Mouse (Mus musculus) c-Kit-positive CD71-negative TER-119-negative erythroid progenitor cells, embryonic 14.5 days (primary cell): ENCODE measurements at regions not wholly inside any gene's neighbourhood (a gene's known extent, or its start where the extent isn't known, plus 50 kb on each side); places are given as distances from the start of the nearest gene placed in this dataset.

ENCODE experiments used
- DNase-seq: peaks from one replicate; pipeline ENCODE4 v3.0.0-alpha.2; 2013; ENCODE audit warnings: low read depth

DNA sequence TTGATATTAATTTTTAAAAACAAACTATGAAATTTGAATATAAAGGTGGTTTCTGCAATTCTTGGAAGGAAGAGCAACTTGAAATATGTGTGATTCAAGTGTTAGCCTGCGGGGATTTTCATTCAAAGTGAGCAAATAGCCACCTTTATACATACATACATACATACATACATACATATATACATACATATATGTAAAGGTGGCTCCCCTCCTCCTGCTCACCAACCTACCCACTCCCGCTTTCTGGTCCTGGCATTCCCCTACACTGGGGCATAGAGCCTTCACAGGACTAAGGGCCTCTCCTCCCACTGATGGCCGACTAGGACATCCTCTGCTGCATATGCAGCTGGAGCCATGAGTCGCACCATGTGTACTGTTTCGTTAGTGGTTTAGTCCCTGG, 221.3 kb upstream of the Pde3a start:
- DNase-seq: no peak

DNA sequence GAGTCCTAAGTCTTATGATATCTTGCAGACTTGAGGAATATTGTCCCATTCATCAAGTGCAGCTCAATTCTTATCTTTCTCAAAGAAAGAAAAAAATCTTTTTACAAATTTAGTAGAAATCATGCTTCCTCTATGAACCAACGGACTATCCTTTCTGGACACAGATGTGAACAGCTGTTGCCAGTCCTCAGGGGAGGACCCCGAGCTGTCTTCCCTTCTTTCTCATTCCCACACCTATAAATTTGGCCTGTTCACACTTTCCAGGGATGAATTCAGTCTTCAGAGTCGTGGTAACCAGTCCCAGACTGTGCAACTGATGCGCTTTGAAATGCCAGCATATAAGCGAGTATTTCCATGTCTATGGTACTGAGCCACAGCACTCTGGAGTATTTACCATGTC, 214.2 kb upstream of the Pde3a start:
- DNase-seq: no peak

DNA sequence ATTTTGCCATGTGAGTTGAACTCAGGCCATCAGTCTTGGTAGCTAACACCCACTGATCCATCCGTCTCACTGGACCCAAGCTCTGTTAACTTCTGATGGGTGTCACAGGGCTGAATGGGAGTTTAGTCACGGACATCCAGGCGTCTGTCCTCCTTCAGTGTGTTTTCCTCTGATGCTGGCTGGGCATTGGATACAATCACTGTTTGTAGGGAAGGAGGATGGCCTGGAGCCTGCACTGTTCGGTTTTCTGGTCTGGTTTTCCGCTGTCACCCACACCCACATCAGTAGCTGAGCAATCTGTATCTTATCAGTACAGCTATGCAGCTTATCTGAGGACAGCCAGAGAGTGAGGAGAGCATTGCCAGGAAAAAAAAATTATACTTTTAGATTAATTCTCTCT, 207.7 kb upstream of the Pde3a start:
- DNase-seq: no peak

DNA sequence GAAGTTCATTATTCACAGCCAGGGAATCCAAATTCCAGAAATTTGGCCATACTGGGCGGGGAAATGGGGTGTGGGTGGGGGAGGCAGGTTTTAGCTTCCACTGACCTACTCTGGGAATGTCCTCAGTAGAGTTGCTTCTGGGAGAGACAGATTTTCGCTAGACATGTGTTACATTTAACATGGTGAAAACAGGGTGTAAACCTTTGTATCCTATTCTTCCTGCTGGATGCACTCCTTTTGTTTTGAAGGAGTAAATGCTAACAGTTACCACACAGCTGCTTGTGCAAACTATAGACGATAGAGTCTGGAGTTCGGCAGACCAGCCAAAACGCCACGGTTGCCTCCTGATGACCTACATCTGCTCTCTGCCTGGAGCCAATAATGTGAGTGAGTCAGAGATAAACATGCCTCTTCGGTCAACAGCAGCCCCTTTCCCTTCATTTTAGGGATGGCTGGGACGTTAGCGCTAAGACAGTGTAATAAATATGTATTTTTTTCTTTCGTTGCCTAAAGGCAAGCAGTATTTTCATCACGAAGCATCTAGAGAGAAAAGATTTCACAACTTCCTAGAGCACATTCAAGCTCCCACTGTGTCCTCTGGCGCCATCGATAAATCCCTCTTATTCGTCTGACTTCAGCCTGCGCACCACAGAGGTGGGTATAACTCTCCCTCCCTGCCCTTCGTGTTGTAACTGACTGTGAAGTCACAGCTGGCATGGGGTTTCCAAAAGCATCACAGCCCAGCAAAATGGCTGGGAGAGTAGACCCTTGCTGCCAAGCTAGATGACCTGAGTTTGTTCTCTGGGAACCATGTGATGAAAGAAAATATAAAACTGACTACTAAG, 207.1 kb upstream of the Pde3a start:
- DNase-seq: no peak

DNA sequence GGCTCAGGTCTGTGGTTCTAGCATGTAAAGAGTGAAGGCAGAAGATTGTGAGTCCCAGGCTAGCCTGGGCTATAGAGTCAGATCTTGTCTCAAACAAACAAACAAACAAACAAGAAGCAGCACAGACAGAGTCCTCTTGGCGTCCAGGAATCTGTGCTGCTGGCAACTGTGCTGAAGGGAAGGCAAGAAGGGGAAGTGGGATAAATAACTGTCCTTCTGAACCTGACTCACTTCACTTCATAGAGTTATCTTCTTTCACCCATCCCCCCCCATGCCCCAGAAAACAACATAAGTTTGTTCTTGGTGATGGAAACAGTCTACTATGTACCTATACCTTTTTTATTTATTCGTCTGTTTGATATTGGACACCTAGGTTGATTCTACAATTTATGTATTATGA, 200.8 kb upstream of the Pde3a start:
- DNase-seq: no peak

DNA sequence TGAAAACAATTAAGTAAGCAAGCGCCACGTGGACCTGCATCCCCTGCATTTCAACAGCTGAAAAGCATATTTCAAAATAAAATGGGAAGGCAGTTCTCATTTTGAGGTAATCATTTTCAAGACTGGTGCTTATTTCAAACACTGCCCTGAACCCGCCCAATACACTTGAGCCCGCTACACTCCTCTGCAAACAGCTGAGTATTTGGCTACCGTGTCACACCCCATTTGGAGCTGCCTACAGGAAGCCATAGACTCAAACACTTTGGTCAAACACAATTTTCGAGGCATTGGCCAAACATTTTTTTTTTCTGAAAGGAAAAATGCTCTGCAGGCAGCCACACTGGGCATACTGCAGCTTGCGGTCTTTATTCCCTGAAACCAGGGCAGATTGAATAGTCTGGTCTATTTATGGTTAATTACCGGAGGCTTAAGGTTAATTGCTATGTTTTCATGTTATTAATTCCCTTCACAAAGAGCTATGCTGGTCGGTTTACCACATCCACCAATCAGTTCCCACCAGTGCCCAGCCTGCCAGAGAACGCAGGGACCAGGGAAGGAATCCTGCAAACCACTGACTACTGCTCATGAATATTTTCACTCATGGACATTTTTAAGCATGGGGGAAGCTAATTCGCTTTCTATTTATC, 198.9 kb upstream of the Pde3a start:
- no peak for DNase-seq

DNA sequence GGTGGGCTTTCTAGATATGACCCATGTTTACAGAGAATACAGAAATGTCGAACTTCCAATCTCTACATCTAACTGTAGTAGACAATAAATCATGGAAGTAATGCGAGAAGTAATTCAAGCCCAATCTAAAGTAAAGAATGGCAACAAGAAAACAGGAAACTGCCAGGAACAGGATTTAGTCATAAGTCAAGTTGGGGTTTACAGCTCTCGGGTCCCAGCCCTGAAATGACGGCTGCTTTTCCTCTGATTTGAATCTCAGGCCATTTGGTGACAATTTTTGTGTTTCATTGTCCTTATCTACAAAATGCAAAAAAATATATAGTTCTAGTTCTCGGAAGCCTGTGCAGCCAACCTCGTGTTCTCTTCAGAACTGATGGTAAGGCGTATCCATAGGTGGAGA, 195.0 kb upstream of the Pde3a start:
- no peak for DNase-seq

DNA sequence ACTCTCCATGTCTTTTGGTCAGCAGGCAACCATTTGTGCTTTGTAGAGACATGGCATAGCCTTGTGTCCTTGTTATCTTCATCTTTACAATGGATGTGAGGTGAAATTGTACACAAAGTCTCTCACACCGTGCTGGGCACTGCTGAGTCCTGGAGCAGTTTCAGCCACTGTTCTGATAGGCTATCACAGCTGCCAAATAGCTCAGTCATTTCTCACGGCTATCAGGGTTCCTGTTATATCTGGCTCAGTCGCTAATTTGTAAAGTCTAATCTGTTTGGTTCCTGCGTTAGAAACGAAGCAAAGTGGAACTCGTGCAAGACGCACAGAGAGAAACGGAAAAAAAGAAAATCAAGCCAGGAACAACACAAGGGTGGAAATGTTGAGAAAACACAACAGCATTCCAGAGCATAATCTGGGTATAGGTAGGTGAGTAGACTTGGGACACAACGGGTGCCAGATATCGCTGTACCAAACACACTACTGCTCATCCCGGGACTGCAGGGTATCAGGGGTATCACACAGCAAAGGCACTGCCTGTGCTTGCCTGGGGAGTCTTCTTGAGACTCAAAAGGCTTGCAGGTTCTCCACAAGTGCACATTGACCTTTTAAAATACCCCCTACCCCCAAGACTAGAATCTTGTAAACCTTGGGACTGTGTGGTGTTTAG, 189.7 kb upstream of the Pde3a start:
- no peak for DNase-seq

DNA sequence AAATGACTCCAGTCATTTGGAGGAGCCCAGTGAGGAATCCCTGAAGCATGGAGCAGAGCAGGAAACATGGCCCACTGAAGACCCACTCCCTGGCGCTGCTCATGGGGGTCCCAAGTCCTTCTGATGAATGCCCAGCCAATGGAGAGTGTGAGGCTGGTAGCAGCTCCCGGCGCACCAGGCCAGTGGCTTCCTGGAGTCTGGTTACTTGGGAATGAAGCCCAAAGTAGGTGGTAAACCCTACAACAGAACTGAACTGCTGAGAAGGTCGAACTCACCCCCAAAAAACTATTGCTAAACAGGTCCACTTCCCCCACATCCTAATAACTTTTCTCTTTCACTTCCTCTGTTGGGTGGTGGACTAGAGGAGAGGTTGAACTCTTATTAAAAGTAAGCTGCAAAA, 183.3 kb upstream of the Pde3a start:
- no peak for DNase-seq

DNA sequence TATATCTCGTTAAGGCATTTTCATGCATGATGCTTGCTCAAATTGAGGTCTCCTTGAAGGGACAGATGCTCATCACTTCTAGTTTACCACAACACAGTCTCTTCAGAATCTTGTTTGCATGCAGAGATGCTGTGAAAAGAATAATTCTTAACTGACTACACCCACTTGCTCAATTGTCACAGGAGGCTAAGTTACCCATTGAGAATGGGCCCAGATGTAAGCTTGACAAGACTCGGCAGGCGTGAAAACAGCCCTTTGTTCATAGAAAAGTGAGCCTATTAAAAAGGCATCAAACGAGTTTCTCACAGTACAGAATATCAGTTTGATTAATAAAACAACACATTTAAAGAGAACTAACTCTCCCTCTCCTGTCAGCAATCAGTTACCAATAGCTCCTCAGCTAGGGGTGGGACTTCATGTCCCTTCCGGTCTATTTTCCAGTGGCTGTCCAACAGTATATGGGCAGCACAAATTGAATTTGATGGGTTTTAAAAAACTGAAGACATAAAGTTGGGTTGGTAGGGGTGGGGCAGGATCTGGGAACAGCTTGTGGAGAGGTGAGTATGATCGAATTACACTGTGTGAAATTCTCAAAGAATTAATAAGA, 180.1 kb upstream of the Pde3a start:
- no peak for DNase-seq

DNA sequence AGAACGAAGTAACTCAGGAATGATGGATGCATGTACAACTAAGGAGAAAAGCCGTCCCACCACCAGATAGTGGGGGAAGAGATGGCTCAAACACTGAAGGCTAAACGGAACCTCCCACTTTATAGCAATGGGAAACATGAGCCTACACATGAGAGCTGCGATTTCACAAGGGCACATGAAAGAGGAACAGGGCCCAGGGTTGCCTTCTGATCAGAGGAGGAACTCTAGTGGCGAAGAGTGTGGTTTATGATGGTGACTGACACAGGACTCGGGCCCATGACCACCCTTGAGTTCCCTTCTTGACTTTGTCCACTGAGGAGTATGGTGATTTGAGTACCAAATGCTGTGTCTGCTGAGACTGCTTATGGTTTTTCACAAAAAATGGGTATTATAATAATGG, 179.2 kb upstream of the Pde3a start:
- DNase-seq: no peak

DNA sequence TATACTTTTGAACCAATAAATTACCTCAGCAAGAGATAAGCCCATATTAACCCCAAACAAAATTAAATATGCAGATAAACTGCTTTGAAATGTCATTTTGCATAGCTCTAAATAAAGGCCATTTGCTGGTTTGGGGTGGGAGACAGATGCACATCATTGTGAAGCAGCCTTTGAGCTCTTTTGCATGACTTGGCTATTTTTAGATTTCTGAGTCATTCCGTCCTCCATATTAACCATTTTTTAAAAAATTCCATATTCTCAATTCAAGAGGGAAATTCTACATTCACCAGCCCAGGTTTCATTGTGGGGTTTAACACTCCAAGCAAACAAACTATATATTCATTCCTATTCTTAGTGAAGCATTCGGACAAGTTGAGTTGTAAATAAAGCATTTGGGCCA, 177.6 kb upstream of the Pde3a start:
- no peak for DNase-seq

DNA sequence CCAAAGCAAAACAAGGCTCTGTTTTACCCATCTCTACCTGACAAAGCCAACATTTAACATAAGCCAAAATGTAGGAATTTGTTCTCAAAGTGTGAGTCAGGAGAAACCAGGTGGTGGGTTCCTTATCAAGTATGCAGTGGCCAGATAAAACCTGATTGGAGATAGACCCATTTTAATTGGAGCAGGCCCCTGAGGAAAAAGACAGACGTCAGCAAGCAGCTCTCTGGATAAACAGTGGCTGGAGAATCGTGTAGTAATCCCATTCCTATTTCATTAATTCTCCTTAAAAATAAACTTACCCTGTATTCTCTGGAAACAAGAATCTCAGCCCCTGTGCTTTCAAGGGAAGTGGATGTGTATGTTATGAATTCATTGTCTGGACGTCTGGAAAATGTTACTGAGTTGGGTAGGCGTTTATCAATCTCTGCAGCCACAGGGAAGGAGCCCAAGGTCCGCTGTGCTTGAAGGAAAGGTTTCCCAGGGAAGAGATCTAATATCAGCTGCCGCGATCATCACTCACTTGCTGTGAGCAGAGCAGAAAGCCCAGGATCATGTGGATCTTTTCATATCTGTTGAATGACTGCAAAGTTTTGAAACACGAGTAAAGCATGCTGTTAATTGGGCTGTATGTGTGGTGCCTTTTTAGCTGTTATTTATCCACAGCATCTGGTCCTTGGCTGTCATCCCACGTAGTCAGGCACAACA, 157.8 kb upstream of the Pde3a start:
- no peak for DNase-seq

DNA sequence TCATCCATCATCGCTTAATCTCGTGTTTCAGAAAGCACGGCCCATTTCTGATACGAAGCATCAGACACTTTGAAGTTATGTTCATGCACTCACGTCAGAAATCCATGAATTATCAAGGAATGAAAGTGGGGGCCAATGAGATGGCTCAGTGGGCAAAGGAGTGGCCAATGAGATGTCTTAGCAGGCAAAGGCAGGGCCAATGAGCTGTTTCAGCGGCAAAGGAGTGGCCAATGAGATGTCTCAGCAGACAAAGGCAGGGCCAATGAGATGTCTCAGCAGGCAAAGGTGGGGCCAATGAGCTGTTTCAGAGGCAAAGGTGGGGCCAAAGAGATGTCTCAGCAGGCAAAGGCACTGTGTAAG, 157.3 kb upstream of the Pde3a start:
- DNase-seq: no peak

DNA sequence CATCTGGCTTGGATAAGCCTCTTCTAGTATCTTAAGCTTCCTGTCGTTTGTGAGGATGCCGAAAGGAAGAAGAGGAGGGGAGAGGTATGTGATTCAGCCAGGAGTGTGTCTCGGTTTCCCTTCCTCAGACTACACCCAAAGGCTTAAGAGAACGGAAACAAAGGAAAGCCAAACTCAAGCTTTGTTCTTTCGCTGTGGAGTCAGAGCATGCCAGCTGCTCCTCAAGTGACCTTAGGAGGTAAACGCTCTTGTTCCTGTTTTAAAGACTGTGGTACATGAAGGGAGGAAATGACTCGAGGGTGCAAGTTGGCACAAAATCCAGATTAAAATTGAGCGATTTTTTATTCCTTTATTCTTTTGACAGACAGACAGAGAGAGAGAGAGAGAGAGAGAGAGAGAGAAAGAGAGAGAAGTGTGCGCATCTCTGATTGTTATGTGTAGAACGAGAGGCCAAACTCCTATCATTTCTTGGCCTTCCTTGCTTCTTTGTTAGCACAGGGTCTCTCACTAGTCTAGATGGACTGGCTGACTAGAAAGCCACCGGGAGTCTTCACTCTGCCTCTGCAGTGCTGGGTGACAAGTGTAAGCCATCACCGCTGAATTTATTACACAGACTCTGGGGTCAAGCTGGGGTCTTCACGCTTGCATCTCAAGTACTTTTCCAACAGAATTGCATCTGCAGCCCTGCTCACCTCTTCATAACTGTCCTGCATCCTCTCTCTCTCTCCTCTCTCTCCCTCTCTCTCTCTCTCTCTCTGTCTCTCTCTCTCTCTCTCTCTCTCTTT, 151.5 kb upstream of the Pde3a start:
- DNase-seq: no peak

DNA sequence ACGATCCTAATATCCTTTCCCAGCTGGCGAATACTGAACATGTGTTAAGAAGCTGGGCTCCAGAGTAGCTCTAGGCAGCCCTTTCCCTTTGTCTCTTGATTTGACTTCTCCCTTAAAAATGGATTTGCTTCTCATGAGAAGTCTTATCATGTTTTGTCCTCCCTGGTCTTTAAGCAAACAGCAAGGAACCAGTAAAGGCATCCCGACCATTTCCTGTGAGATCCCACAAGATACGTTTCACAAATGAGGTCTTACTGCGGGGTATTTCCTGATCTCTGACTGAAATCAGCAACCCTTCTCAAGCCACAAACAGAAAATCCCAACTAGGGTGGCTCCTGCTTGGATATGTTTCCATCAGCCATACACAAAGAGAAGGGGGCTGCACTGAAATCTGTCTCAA, 130.8 kb upstream of the Pde3a start:
- DNase-seq: no peak

DNA sequence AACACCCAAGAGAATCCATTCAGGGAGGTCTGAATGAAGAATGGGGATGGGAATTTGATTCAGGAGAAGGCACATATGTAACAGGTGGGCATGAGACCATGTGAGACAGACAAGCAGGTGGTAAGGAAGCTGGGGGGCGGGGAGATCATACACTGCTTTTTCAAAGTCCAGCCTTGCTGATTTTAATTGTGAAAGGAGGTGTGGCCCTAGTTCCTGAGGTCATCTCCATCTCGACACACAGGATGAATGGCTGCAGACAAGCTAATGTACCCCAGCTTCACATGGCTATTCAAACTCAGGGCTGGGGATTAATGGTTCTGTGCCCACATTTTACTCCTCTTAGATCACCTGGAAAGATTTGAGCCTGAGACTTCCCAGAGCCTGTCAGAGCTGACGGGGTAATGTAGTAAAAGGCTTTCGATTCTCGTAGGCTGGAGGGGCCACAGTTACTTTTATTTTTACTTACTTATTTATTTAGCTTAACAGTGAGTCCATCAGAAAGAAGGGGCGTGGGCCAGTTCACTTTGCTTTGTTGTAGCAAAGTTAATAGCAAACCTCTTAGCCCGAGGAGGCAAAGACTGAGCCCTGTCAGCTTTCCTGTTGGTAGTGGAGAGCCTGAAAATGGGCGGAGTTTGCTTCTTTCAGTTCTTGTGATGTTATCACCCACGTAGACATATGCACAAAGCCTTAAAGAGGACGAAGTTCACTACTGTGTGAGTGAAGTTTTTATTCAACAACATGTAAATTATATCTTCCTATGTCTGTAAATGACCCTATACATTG, 122.3 kb upstream of the Pde3a start:
- no peak for DNase-seq

DNA sequence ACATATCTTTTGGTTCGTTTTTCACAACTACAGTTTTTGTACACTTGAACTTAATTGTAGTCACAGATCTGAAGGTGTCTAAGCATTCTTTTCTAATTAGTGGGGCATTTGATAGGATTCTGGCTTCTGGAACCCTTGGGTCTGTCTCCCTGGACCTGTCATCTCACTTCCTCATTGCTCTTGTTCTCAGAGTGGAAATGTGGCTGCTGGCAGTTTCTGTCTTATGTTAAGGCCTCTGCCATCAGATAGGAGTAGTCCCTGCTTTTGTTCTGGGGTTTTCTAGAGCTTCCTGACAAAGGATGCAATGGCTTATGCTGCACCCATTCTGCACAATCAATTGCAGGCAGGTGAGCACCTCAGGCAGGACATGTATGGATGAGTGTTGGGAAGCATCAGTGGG, 119.5 kb upstream of the Pde3a start:
- no peak for DNase-seq

DNA sequence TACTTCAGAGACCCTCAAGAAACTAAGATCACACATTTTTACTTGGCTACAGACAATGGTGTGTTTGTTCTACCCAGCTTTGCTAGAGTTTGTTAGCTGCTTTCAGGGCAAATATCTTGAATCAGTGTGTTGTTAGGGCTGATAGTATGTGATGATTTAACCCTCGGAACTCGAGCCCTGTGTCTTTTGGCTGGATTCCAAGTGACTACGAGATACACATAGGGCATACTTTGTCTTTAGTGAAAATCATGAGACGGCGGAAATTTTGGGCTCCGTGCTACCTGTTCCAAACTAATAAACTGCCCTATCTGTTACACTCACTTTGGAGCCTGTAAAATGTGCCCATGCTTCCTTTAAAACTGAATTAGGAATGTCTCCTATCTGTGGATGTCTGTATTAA, 114.9 kb upstream of the Pde3a start:
- DNase-seq: no peak

DNA sequence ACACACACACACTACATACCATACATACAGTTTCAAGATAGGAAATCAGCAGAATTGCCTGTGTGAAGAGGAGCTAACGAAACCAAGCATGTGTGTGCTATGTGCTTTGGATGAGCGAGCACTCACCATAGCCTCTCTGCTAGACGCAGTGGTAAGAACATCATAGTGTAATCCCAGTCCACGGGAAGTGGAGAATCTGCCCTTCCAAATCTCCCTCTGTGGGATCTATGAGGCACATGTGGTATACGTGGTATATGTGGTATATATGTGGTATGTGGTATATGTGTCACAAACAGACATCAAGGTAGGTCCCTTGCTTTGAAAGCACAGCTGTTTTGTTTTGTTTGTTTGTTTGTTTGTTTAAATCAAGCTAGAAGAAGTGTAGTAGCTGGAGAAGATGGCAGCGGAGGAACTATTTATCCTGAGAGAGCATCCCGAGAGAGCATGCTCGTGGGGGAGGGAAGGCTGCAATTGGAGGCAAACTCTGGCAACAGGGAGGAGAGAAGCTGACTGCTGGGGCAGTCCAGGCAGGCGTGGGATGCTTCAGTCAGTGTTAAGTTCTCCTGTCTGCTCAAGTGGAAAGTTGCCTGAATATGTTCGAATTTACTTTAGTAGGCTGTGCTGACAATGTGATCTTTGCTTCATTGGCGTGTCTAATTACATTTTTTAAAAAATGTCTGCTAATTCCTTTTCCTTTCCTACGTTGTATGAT, 112.2 kb upstream of the Pde3a start:
- DNase-seq: no peak
